20 mouse cellular contexts compared by ENCODE assay signal in the genomic region with DNA sequence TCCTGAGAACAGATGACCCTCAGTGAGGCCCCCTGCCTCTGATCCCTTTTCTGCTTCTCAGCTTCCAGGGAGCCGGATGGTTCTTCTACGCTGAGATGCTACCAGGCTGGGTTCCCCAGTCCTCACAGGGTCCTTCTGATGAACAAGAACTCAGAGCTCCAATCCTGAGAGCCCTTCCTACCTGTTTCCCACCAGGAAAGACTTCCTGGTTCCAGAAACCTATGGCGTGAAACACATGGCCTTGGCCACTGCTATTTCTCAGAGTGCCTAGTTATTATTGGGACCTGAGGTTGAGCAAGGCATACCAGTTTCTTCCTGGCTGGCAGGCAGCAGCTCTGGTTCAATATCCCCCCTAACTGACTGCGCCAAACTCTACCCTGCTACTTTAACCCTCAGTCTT. TPM values are rescaled to one million over a fixed set of nuclear protein-coding genes. Genes with fewer than 3 reads are reported as not detected.
DNase-seq lines count a peak whose midpoint lies in the region; ATAC-seq lines count a peak whose summit lies in the region.
"Had no signal": no experiment of that assay in that cellular context is flagged by ENCODE, and none has a peak within 500 bp of the region (broad histone marks: within the 10 kb centered on the region; RNA-seq: fewer than 3 reads in every experiment).

No protein-coding gene starts in this region.

- H3K4me2 ChIP-seq in intestine, embryonic 14.5 days (ENCODE audit: low read length): no peak overlapping the region
- no peak overlapping the region for H3K4me2 ChIP-seq in intestine, embryonic 15.5 days (replicated peaks)
- peak overlapping the region; percentile 57; the same call in 1 of the 2 replicates for H3K4me2 ChIP-seq in liver, embryonic 13.5 days
- H3K4me2 ChIP-seq: hindbrain, embryonic 12.5 days had no signal

- H3K36me3 ChIP-seq in intestine, embryonic 14.5 days (ENCODE audit: control insufficient read depth, insufficient read depth, low read length): no peaks in the 10 kb centered on the region
- H3K36me3 ChIP-seq in intestine, embryonic 15.5 days: no peaks in the 10 kb centered on the region
- H3K36me3 ChIP-seq in embryonic facial prominence, embryonic 10.5 days (replicated peaks): no peaks in the 10 kb centered on the region
- no peaks in the 10 kb centered on the region for H3K36me3 ChIP-seq in liver, embryonic 13.5 days
- H3K36me3 ChIP-seq: hindbrain, embryonic 12.5 days had no signal

- no peaks in the 10 kb centered on the region for H3K27me3 ChIP-seq in intestine, embryonic 14.5 days (replicated peaks; ENCODE audit: control insufficient read depth, insufficient read depth, low read length)
- no peaks in the 10 kb centered on the region for H3K27me3 ChIP-seq in intestine, embryonic 15.5 days (replicated peaks)
- H3K27me3 ChIP-seq in embryonic facial prominence, embryonic 10.5 days (replicated peaks; ENCODE audit: low read depth, poor library complexity, severe bottlenecking): no peaks in the 10 kb centered on the region
- no peaks in the 10 kb centered on the region for H3K27me3 ChIP-seq in liver, embryonic 13.5 days
- H3K27me3 ChIP-seq: hindbrain, embryonic 12.5 days; Patski had no signal

- H3K27ac ChIP-seq in intestine, embryonic 14.5 days (ENCODE audit: low read depth): peak overlapping the region; percentile 9; the same call in 1 of the 2 replicates
- no peak overlapping the region for H3K27ac ChIP-seq in intestine, embryonic 15.5 days
- peak overlapping the region; percentile 79 for H3K27ac ChIP-seq in embryonic facial prominence, embryonic 10.5 days (replicated peaks)
- peak overlapping the region; percentile 58 for H3K27ac ChIP-seq in liver, embryonic 13.5 days

- WGBS in intestine, embryonic 14.5 days: 84% methylated on average over 4 of the region's 4 CpGs
- 82% methylated on average over 4 of the region's 4 CpGs for WGBS in intestine, embryonic 15.5 days
- WGBS in embryonic facial prominence, embryonic 10.5 days: 88% methylated on average over 4 of the region's 4 CpGs
- WGBS in liver, embryonic 13.5 days (ENCODE audit: insufficient replicate concordance): 75% methylated on average over 4 of the region's 4 CpGs

- ATAC-seq in intestine, embryonic 14.5 days (replicated peaks; ENCODE audit: low FRiP score, low TSS enrichment, low read depth): no peak
- ATAC-seq in intestine, embryonic 15.5 days: no peak
- ATAC-seq in liver, embryonic 13.5 days (ENCODE audit: low read depth): no peak
- ATAC-seq: activated CD4-positive, CD25-positive, alpha-beta regulatory T cell, adult 4 months; Patski had no signal

- H3K9ac ChIP-seq in intestine, embryonic 14.5 days (ENCODE audit: low read length): no peak overlapping the region
- no peak overlapping the region for H3K9ac ChIP-seq in intestine, embryonic 15.5 days
- H3K9ac ChIP-seq in liver, embryonic 13.5 days: no peak overlapping the region
- H3K9ac ChIP-seq: hindbrain, embryonic 12.5 days had no signal

- H3K9me3 ChIP-seq in intestine, embryonic 14.5 days (ENCODE audit: control insufficient read depth, low read length): no peaks in the 10 kb centered on the region
- H3K9me3 ChIP-seq in intestine, embryonic 15.5 days: no peaks in the 10 kb centered on the region
- no peaks in the 10 kb centered on the region for H3K9me3 ChIP-seq in embryonic facial prominence, embryonic 10.5 days
- no peaks in the 10 kb centered on the region for H3K9me3 ChIP-seq in liver, embryonic 13.5 days (replicated peaks)
- H3K9me3 ChIP-seq: hindbrain, embryonic 12.5 days had no signal

- H3K4me1 ChIP-seq in intestine, embryonic 14.5 days (replicated peaks; ENCODE audit: control insufficient read depth, insufficient read depth, low read length): peaks cover 16% of the 10 kb centered on the region
- H3K4me1 ChIP-seq in intestine, embryonic 15.5 days (replicated peaks): peaks cover 24% of the 10 kb centered on the region
- peaks cover 68% of the 10 kb centered on the region for H3K4me1 ChIP-seq in embryonic facial prominence, embryonic 10.5 days
- peaks cover 76% of the 10 kb centered on the region for H3K4me1 ChIP-seq in liver, embryonic 13.5 days (replicated peaks)

- DNase-seq in cerebellum, postnatal 25 days: peak; percentile 47 to 56
- no peak for DNase-seq in cerebellum, adult 11-12 months
- DNase-seq in intestine, embryonic 14.5 days (ENCODE audit: low spot score): no peak
- DNase-seq in embryonic facial prominence, embryonic 10.5 days (ENCODE audit: low spot score): no peak
- DNase-seq in liver, embryonic 13.5 days: no peak
- no peak for DNase-seq in right cerebral cortex, postnatal 10 days (ENCODE audit: low spot score in 2 of 2)
- DNase-seq in left cerebral cortex, postnatal 14 days (ENCODE audit: low spot score in 2 of 2): no peak
- DNase-seq: adrenal gland, postnatal 14 days; gastrocnemius, postnatal 14 days; kidney, adult 18-20 months; kidney, postnatal 25 days; left cerebral cortex, postnatal 4 days; lung, adult 18-20 months; lung, postnatal 36 days; right cerebral cortex, postnatal 25 days; thymus, postnatal 25 days had no signal

- H3K4me3 ChIP-seq in intestine, embryonic 14.5 days (ENCODE audit: low read depth, low read length): no peak overlapping the region
- H3K4me3 ChIP-seq in intestine, embryonic 15.5 days (replicated peaks): no peak overlapping the region
- H3K4me3 ChIP-seq in embryonic facial prominence, embryonic 10.5 days: no peak overlapping the region; the same call in 1 of the 2 replicates
- no peak overlapping the region for H3K4me3 ChIP-seq in liver, embryonic 13.5 days (replicated peaks)
- H3K4me3 ChIP-seq: hindbrain, embryonic 12.5 days had no signal

- intact Hi-C loops in left cerebral cortex, postnatal 14 days (cut with DNase I): no loop called here

RNA-seq across cellular contexts. Expression of a gene that starts 3.1 kb away (rescaled TPM):
- 49.2 and 53.6 TPM in 2 replicates for polyA plus RNA-seq in intestine, embryonic 14.5 days (2014; fragmentation: Nextera tagmentation; extraction: Ambion mirVana)
- polyA plus RNA-seq in intestine, embryonic 15.5 days (2015; fragmentation: Nextera tagmentation; extraction: Ambion mirVana): 64.7 and 66.2 TPM in 2 replicates
- 68.1 and 69.9 TPM in 2 replicates for polyA plus RNA-seq in embryonic facial prominence, embryonic 10.5 days (2016; fragmentation: Nextera tagmentation; extraction: Ambion mirVana)
- 26.5 and 28.3 TPM in 2 replicates for polyA plus RNA-seq in liver, embryonic 13.5 days (2015; fragmentation: Nextera tagmentation; extraction: Ambion mirVana)
- 100 to 1,000 TPM; 130 to 171 TPM for total RNA-seq in left cerebral cortex, postnatal 14 days (2021)

Comparison
In these comparisons a context has a peak if more than half of its experiments do, and no peak if none do; other contexts are left out.
1. DNase-seq: peak in cerebellum, postnatal 25 days (2 of 2); none in cerebellum, adult 11-12 months (single experiment), intestine, embryonic 14.5 days (single experiment), embryonic facial prominence, embryonic 10.5 days (single experiment), liver, embryonic 13.5 days (single experiment), right cerebral cortex, postnatal 10 days (0 of 2) and left cerebral cortex, postnatal 14 days (0 of 2).